Mouse (Mus musculus) spleen, adult 2 months (tissue): Measurements from ENCODE around the gene Scgn.

ENCODE experiments used
- CTCF ChIP-seq: fragments of 200-500 bp; IDR thresholded peaks from 2 replicates; pipeline ENCODE4 v1.5.1; 2011; ENCODE audit warnings: mild to moderate bottlenecking, inconsistent platforms; ENCODE audit not compliant: insufficient read depth, insufficient read length, insufficient replicate concordance; ENCODE audit errors: extremely low read depth
- POLR2A ChIP-seq: fragments of 200-500 bp; IDR thresholded peaks from 2 replicates; pipeline ENCODE4 v1.6.1; 2011; ENCODE audit warnings: low read depth, low read length, inconsistent platforms

GRCm38 (mm10) chr13:23934211-23934520, 56.8 kb downstream of the Scgn start, which contains the start of gene Hist1h2aa:
- TF ChIP-seq CTCF (no peak), POLR2A (no peak)
